In genomic region chr8:75047784-75048183, GRCm38 (mm10) we compare ENCODE assay signal across 7 mouse cellular contexts.
"Had no signal": no experiment of that assay in that cellular context is flagged by ENCODE, and none has a peak within 500 bp of the region (broad histone marks: within the 10 kb centered on the region; RNA-seq: fewer than 3 reads in every experiment).

No protein-coding gene starts in this region.

- DNase-seq: lung, adult 2 months; lung, postnatal 14 days; lung, postnatal 36 days; right cerebral cortex, postnatal 14 days; thymus, adult 2 months; thymus, postnatal 25 days; thymus, postnatal 4 days had no signal
